Mouse (Mus musculus) lung, postnatal 0 days (tissue): ENCODE measurements around the gene Ston2.

Experiments used
- CTCF ChIP-seq: IDR thresholded peaks from 2 replicates; pipeline ENCODE4 v1.5.1; 2016; ENCODE audit warnings: antibody characterized with exemption, mild to moderate bottlenecking
- EP300 ChIP-seq: IDR thresholded peaks from 2 replicates; pipeline ENCODE4 v1.6.1; 2016; ENCODE audit warnings: antibody characterized with exemption, mild to moderate bottlenecking, control low read depth

- TF ChIP-seq CTCF (no peak), EP300 (no peak)
These were observed 150.9 kb downstream of the Ston2 start for GRCm38 (mm10) chr12:91637136-91637909.
